ENCODE assay signal across 30 mouse cellular contexts in genomic region chr17:24359006-24359405, GRCm38 (mm10). TPM values are rescaled to one million over a fixed set of nuclear protein-coding genes. Genes with fewer than 3 reads are reported as not detected.
DNase-seq lines count a peak whose midpoint lies in the region; ATAC-seq and TF ChIP-seq lines count a peak whose summit lies in the region.
"Had no signal": no experiment of that assay in that cellular context is flagged by ENCODE, and none has a peak within 500 bp of the region (broad histone marks: within the 10 kb centered on the region; RNA-seq: fewer than 3 reads in every experiment).

No protein-coding gene starts in this region.

- whole genome bisulfite sequencing in liver, embryonic 13.5 days (ENCODE audit: insufficient replicate concordance): 81% methylated on average over 8 of the region's 8 CpGs
- WGBS in liver, embryonic 11.5 days: 88% methylated on average over 8 of the region's 8 CpGs
- WGBS in lung, postnatal 0 days: 60% methylated on average over 8 of the region's 8 CpGs

- peaks cover 64% of the 10 kb centered on the region for H3K4me1 ChIP-seq in liver, embryonic 13.5 days (replicated peaks)
- peaks cover 30% of the 10 kb centered on the region for H3K4me1 ChIP-seq in liver, embryonic 11.5 days (replicated peaks; ENCODE audit: control insufficient read depth, insufficient read depth, low read length)
- peaks cover 15% of the 10 kb centered on the region; the same call in 1 of the 2 replicates for H3K4me1 ChIP-seq in lung, postnatal 0 days (ENCODE audit: insufficient read depth, low read depth, low read length)
- H3K4me1 ChIP-seq: limb, embryonic 12.5 days had no signal

- H3K27me3 ChIP-seq in liver, embryonic 13.5 days: no peaks in the 10 kb centered on the region
- H3K27me3 ChIP-seq in liver, embryonic 11.5 days (replicated peaks; ENCODE audit: control insufficient read depth, insufficient read depth, low read length): no peaks in the 10 kb centered on the region
- no peaks in the 10 kb centered on the region for H3K27me3 ChIP-seq in lung, postnatal 0 days (replicated peaks; ENCODE audit: insufficient read depth, low read length)
- H3K27me3 ChIP-seq: hindbrain, embryonic 15.5 days; megakaryocyte, embryonic 14.5 days; midbrain, embryonic 15.5 days; neural tube, embryonic 13.5 days had no signal

- no peak overlapping the region for H3K4me3 ChIP-seq in liver, embryonic 13.5 days (replicated peaks)
- no peak overlapping the region for H3K4me3 ChIP-seq in liver, embryonic 11.5 days (ENCODE audit: low read depth, low read length)
- no peak overlapping the region for H3K4me3 ChIP-seq in lung, postnatal 0 days (ENCODE audit: low read depth, low read length)
- H3K4me3 ChIP-seq: forebrain, embryonic 10.5 days; hindbrain, embryonic 15.5 days; limb, embryonic 12.5 days; megakaryocyte, embryonic 14.5 days; midbrain, embryonic 15.5 days; neural tube, embryonic 13.5 days had no signal

- peaks cover 54% of the 10 kb centered on the region for H3K36me3 ChIP-seq in liver, embryonic 13.5 days
- H3K36me3 ChIP-seq in liver, embryonic 11.5 days (ENCODE audit: control insufficient read depth, insufficient read depth, low read length): no peaks in the 10 kb centered on the region
- no peaks in the 10 kb centered on the region for H3K36me3 ChIP-seq in lung, postnatal 0 days (ENCODE audit: insufficient read depth, low read length)
- H3K36me3 ChIP-seq: forebrain, embryonic 10.5 days; limb, embryonic 12.5 days; midbrain, embryonic 15.5 days had no signal

- no peak for DNase-seq in liver, embryonic 13.5 days
- no peak for DNase-seq in liver, embryonic 11.5 days (ENCODE audit: low spot score)
- no peak for DNase-seq in lung, postnatal 0 days (ENCODE audit: low spot score)
- DNase-seq in lung, adult 18-20 months: no peak
- peak; percentile 85 for DNase-seq in kidney, adult 9 months
- peak; percentile 66 to 79 for DNase-seq in kidney, postnatal 36 days
- no peak for DNase-seq in testis, postnatal 14 days (ENCODE audit: low spot score)
- no peak for DNase-seq in left cerebral cortex, adult 9 months (ENCODE audit: low spot score in 2 of 2)
- DNase-seq: adrenal gland, postnatal 36 days; cerebellum, adult 11-12 months; cerebellum, postnatal 14 days; gastrocnemius, postnatal 14 days; heart, adult 11 months; lung, postnatal 14 days; retina, postnatal 1 day; right cerebral cortex, postnatal 25 days; spleen, adult 18-20 months; thymus, adult 18-20 months; thymus, postnatal 4 days had no signal

- no peak overlapping the region for H3K9ac ChIP-seq in liver, embryonic 13.5 days
- no peak overlapping the region for H3K9ac ChIP-seq in liver, embryonic 11.5 days (ENCODE audit: low read depth, low read length)
- H3K9ac ChIP-seq in lung, postnatal 0 days (replicated peaks; ENCODE audit: low read depth): no peak overlapping the region
- H3K9ac ChIP-seq: hindbrain, embryonic 15.5 days; limb, embryonic 12.5 days; midbrain, embryonic 15.5 days; neural tube, embryonic 13.5 days had no signal

- H3K27ac ChIP-seq in liver, embryonic 13.5 days: 0 out of 2 replicates have a peak overlapping the region, but pooled peaks have one; percentile 48
- no peak overlapping the region for H3K27ac ChIP-seq in liver, embryonic 11.5 days (ENCODE audit: low read depth, low read length)
- peak overlapping the region; percentile 66 for H3K27ac ChIP-seq in lung, postnatal 0 days (ENCODE audit: low read length)
- H3K27ac ChIP-seq: forebrain, embryonic 10.5 days; hindbrain, embryonic 15.5 days; limb, embryonic 12.5 days; midbrain, embryonic 15.5 days; neural tube, embryonic 13.5 days had no signal

- no peak overlapping the region for H3K4me2 ChIP-seq in liver, embryonic 13.5 days
- no peak overlapping the region for H3K4me2 ChIP-seq in liver, embryonic 11.5 days
- H3K4me2 ChIP-seq in lung, postnatal 0 days (replicated peaks; ENCODE audit: low read depth, low read length): no peak overlapping the region
- H3K4me2 ChIP-seq: heart, embryonic 11.5 days; hindbrain, embryonic 15.5 days; limb, embryonic 12.5 days; midbrain, embryonic 15.5 days; neural tube, embryonic 13.5 days had no signal

- no peak for ATAC-seq in liver, embryonic 13.5 days (ENCODE audit: low read depth)
- ATAC-seq in liver, embryonic 11.5 days (replicated peaks; ENCODE audit: low FRiP score): no peak
- ATAC-seq in lung, postnatal 0 days: no peak
- ATAC-seq: forebrain, embryonic 16.5 days; midbrain, embryonic 15.5 days had no signal

- TF ChIP-seq CTCF in lung, postnatal 0 days (IDR thresholded peaks at IDR 0.05): no peak

- no peak for TF ChIP-seq EP300 in lung, postnatal 0 days (IDR thresholded peaks at IDR 0.05)

- no peaks in the 10 kb centered on the region for H3K9me3 ChIP-seq in liver, embryonic 13.5 days (replicated peaks)
- H3K9me3 ChIP-seq in liver, embryonic 11.5 days (ENCODE audit: control insufficient read depth, low read length): no peaks in the 10 kb centered on the region
- H3K9me3 ChIP-seq in lung, postnatal 0 days (ENCODE audit: low read length): no peaks in the 10 kb centered on the region
- H3K9me3 ChIP-seq: forebrain, embryonic 10.5 days; hindbrain, embryonic 15.5 days; limb, embryonic 12.5 days; megakaryocyte, embryonic 14.5 days; midbrain, embryonic 15.5 days; neural tube, embryonic 13.5 days had no signal

RNA-seq across cellular contexts. Expression of gene Abca3, which starts 7.3 kb away (rescaled TPM):
- 11.4 and 14.8 TPM in 2 replicates for polyA plus RNA-seq in liver, embryonic 13.5 days (2015; fragmentation: Nextera tagmentation; extraction: Ambion mirVana)
- polyA plus RNA-seq in liver, embryonic 11.5 days (2014; fragmentation: Nextera tagmentation; extraction: Ambion mirVana): 30.4 and 30.7 TPM in 2 replicates
- polyA plus RNA-seq in lung, postnatal 0 days (2015; fragmentation: Nextera tagmentation; extraction: Ambion mirVana): 66.4 and 71.5 TPM in 2 replicates

RNA-seq across cellular contexts. Expression of gene Abca17, which starts 8.1 kb away (rescaled TPM):
- not detected in 2 replicates for polyA plus RNA-seq in liver, embryonic 13.5 days (2015; fragmentation: Nextera tagmentation; extraction: Ambion mirVana)
- polyA plus RNA-seq in liver, embryonic 11.5 days (2014; fragmentation: Nextera tagmentation; extraction: Ambion mirVana): 0.19 TPM in 1 of 2 replicates, not detected in the other
- 1.5 and 1.7 TPM in 2 replicates for polyA plus RNA-seq in lung, postnatal 0 days (2015; fragmentation: Nextera tagmentation; extraction: Ambion mirVana)
- polyA plus RNA-seq: embryonic facial prominence, embryonic 11.5 days; forebrain, embryonic 10.5 days; heart, postnatal 0 days; intestine, embryonic 14.5 days; limb, embryonic 12.5 days had no signal

RNA-seq across cellular contexts. Expression of gene Rnps1, which starts 55.4 kb away (rescaled TPM):
- polyA plus RNA-seq in liver, embryonic 13.5 days (2015; fragmentation: Nextera tagmentation; extraction: Ambion mirVana): 151 and 173 TPM in 2 replicates
- 336 and 347 TPM in 2 replicates for polyA plus RNA-seq in liver, embryonic 11.5 days (2014; fragmentation: Nextera tagmentation; extraction: Ambion mirVana)
- polyA plus RNA-seq in lung, postnatal 0 days (2015; fragmentation: Nextera tagmentation; extraction: Ambion mirVana): 99.6 and 109 TPM in 2 replicates

Comparison
In these comparisons a context has a peak if more than half of its experiments do, and no peak if none do; other contexts are left out.
1. DNase-seq: peak in kidney, adult 9 months (single experiment) and kidney, postnatal 36 days (2 of 2); none in liver, embryonic 13.5 days (single experiment), liver, embryonic 11.5 days (single experiment), lung, postnatal 0 days (single experiment), lung, adult 18-20 months (0 of 2), testis, postnatal 14 days (single experiment) and left cerebral cortex, adult 9 months (0 of 2).